Mouse (Mus musculus) heart, postnatal 0 days (tissue): ENCODE data around the gene Cep55.

Source experiments
- CTCF ChIP-seq: IDR thresholded peaks from 2 replicates; pipeline ENCODE4 v1.5.1; 2016; ENCODE audit warnings: antibody characterized with exemption, control low read depth, low read depth
- EP300 ChIP-seq: IDR thresholded peaks from 2 replicates; pipeline ENCODE4 v1.6.1; 2016; ENCODE audit warnings: antibody characterized with exemption, low read depth

DNA sequence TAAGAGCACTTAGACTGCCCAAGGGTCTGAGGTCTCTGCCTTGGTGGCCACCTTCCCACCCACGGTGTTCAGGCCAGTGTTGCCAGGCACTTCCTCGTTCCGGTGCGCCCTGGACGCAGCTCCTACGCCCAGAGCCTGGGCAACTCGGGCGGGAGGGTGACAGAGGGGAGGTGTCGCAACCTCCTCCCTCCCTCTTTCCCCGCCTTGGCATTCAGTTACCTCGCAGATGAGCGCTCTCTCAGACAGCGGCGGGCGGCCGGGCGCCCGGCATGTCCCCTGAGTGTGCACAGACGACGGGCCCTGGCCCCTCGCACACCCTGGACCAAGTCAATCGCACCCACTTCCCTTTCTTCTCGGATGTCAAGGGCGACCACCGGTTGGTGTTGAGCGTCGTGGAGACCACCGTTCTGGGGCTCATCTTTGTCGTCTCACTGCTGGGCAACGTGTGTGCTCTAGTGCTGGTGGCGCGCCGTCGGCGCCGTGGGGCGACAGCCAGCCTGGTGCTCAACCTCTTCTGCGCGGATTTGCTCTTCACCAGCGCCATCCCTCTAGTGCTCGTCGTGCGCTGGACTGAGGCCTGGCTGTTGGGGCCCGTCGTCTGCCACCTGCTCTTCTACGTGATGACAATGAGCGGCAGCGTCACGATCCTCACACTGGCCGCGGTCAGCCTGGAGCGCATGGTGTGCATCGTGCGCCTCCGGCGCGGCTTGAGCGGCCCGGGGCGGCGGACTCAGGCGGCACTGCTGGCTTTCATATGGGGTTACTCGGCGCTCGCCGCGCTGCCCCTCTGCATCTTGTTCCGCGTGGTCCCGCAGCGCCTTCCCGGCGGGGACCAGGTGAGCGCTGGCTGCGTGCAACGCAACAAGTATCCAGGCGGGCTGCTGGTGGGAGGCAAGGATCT, 42.3 kb downstream of the Cep55 start, which contains the start of gene Ffar4:
- TF ChIP-seq CTCF (no peak), EP300 (no peak)
